31 mouse cellular contexts compared by ENCODE assay signal in the genomic region with DNA sequence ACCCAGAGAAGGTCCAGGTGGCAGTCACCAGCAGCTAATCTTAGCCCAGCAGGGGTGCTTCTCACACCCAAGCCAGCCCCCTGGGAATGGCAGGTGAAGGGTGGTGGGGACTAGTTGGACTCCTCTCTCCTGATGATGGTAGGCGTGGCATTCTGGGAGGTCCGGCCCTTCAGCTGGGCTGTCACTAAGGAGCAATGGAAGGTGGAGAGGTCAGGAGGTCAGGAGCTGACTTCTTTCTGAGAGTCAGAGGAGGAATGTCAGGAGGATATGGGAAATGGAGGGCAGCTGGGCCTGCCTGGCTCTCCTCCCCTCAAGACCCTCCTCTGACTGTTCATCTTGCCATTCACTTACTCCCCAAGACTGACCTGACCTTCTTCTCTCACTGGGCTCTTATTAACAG. TPM values are rescaled to one million over a fixed set of nuclear protein-coding genes. Genes with fewer than 3 reads are reported as not detected.
"Had no signal": no experiment of that assay in that cellular context is flagged by ENCODE, and none has a peak within 500 bp of the region (broad histone marks: within the 10 kb centered on the region; RNA-seq: fewer than 3 reads in every experiment).

No protein-coding gene starts in this region.

- ATAC-seq: hindbrain, embryonic 16.5 days; inflammation-experienced regulatory T-cells, adult 6 months; intestine, embryonic 15.5 days; intestine, postnatal 0 days had no signal

- H3K27me3 ChIP-seq: intestine, embryonic 15.5 days; limb, embryonic 13.5 days had no signal

- H3K4me3 ChIP-seq: gastrocnemius, adult 2 months; heart, embryonic 10.5 days; heart, embryonic 12.5 days; hindbrain, embryonic 10.5 days; hindbrain, embryonic 12.5 days; intestine, embryonic 15.5 days; kidney, embryonic 15.5 days; layer of hippocampus, adult 2 months; limb, embryonic 13.5 days; limb, embryonic 15.5 days; liver, embryonic 13.5 days had no signal

- DNase-seq: gastrocnemius, adult 2 months; gastrocnemius, postnatal 10 days; gastrocnemius, postnatal 25 days; heart, adult 18-20 months; heart, postnatal 10 days; heart, postnatal 4 days; kidney, adult 18-20 months; kidney, adult 9 months; kidney, postnatal 4 days; layer of hippocampus, adult 9-11 months; layer of hippocampus, postnatal 36 days; left cerebral cortex, postnatal 4 days; liver, embryonic 13.5 days had no signal

- H3K4me2 ChIP-seq: heart, embryonic 12.5 days; hindbrain, embryonic 12.5 days; hindbrain, embryonic 14.5 days; intestine, embryonic 15.5 days; kidney, embryonic 15.5 days; limb, embryonic 13.5 days; limb, embryonic 15.5 days; liver, embryonic 13.5 days had no signal

- H3K36me3 ChIP-seq: heart, embryonic 10.5 days; heart, embryonic 12.5 days; hindbrain, embryonic 10.5 days; hindbrain, embryonic 12.5 days; intestine, embryonic 15.5 days; kidney, embryonic 15.5 days; limb, embryonic 13.5 days; limb, embryonic 15.5 days; liver, embryonic 13.5 days had no signal

- H3K4me1 ChIP-seq: heart, embryonic 10.5 days; heart, embryonic 12.5 days; kidney, embryonic 15.5 days; limb, embryonic 13.5 days; liver, embryonic 13.5 days had no signal

- H3K9me3 ChIP-seq: heart, embryonic 10.5 days; heart, embryonic 12.5 days; hindbrain, embryonic 10.5 days; hindbrain, embryonic 12.5 days; intestine, embryonic 15.5 days; kidney, embryonic 15.5 days; limb, embryonic 13.5 days; limb, embryonic 15.5 days; liver, embryonic 13.5 days had no signal

- H3K27ac ChIP-seq: gastrocnemius, adult 2 months; heart, embryonic 10.5 days; hindbrain, embryonic 10.5 days; hindbrain, embryonic 12.5 days; hindbrain, embryonic 14.5 days; intestine, embryonic 15.5 days; kidney, embryonic 15.5 days; kidney, postnatal 0 days; layer of hippocampus, adult 2 months; limb, embryonic 13.5 days; limb, embryonic 15.5 days; liver, embryonic 13.5 days had no signal

- H3K9ac ChIP-seq: heart, embryonic 12.5 days; hindbrain, embryonic 12.5 days; hindbrain, embryonic 14.5 days; intestine, embryonic 15.5 days; kidney, embryonic 15.5 days; limb, embryonic 13.5 days; limb, embryonic 15.5 days; liver, embryonic 13.5 days had no signal

RNA-seq across cellular contexts. Expression of a gene that starts 1.5 kb away (rescaled TPM):
- polyA plus RNA-seq: heart, embryonic 10.5 days; heart, embryonic 12.5 days; heart, embryonic 14.5 days; heart, embryonic 16.5 days; hindbrain, embryonic 12.5 days; intestine, embryonic 15.5 days; intestine, postnatal 0 days; kidney, embryonic 15.5 days; limb, embryonic 11.5 days; liver, embryonic 13.5 days had no signal

RNA-seq across cellular contexts. Expression of a gene that starts 7.6 kb away (rescaled TPM):
- polyA plus RNA-seq: frontal cortex, adult 2 months; heart, embryonic 10.5 days; heart, embryonic 12.5 days; hindbrain, embryonic 10.5 days; hindbrain, embryonic 12.5 days; hindbrain, embryonic 14.5 days; hindbrain, embryonic 16.5 days; intestine, embryonic 15.5 days; kidney, embryonic 15.5 days; kidney, postnatal 0 days; limb, embryonic 11.5 days; limb, embryonic 13.5 days; limb, embryonic 15.5 days; liver, embryonic 13.5 days had no signal

RNA-seq across cellular contexts. Expression of a gene that starts 16.5 kb away (rescaled TPM):
- polyA plus RNA-seq: heart, embryonic 10.5 days; hindbrain, embryonic 10.5 days; hindbrain, embryonic 12.5 days; hindbrain, embryonic 14.5 days; limb, embryonic 11.5 days; limb, embryonic 13.5 days had no signal
